Mouse (Mus musculus) liver, embryonic 14.5 days (tissue): ENCODE data around the gene Myrfl.

Experiments
- CTCF ChIP-seq: IDR thresholded peaks from 2 replicates; pipeline ENCODE4 v1.5.1; 2016; ENCODE audit warnings: antibody characterized with exemption, low read depth, control low read depth
- EP300 ChIP-seq: IDR thresholded peaks from 2 replicates; pipeline ENCODE4 v1.6.1; 2016; ENCODE audit warnings: antibody characterized with exemption, low read depth

DNA sequence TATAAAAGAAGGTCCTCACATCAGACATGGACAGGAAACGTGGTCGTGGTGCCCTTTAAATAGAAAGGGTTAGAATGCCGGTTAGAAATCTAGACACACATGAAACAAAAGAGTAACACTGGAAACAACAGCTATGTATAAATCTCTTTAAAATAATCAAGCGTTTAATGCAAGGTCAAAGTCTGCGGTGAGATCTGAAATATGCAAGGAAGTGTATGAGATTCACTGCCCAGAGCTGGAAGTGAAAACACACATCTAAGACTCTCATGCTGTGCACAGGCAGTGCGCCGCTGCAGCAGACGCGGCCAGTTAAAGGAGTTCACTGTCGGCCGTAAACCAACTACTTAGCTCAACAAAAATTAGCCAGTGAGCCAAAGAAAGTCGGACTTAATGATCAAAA is 38.3 kb upstream of the Myrfl start:
- TF ChIP-seq CTCF (no peak), EP300 (no peak)
